Mouse (Mus musculus) right cerebral cortex, adult 18-20 months (tissue): ENCODE data around the gene Adgrb3.
"Not testable (repeated sequence)": the region's sequence is repeated elsewhere in the genome, so short reads cannot be mapped to it uniquely, and the experiment has no call there.

Experiments used
- DNase-seq: peaks from one replicate; pipeline ENCODE4 v3.0.0; 2022; ENCODE audit warnings: mixed read lengths

Gene Adgrb3

GRCm38 (mm10) chr1:25088010-25088719 is 741.3 kb downstream of the Adgrb3 start:
- no peak for DNase-seq

GRCm38 (mm10) chr1:25085616-25086372 is 743.7 kb downstream of the Adgrb3 start:
- peak; percentile 64 for DNase-seq

- peak; percentile 80 for DNase-seq
Observed at GRCm38 (mm10) chr1:25082377-25082776, 747.1 kb downstream of the Adgrb3 start.

- no peak for DNase-seq
Observed at GRCm38 (mm10) chr1:25081265-25081849, 748.1 kb downstream of the Adgrb3 start.

- DNase-seq: no peak
Observed at GRCm38 (mm10) chr1:25079395-25079794, 750.1 kb downstream of the Adgrb3 start.

GRCm38 (mm10) chr1:25075952-25076351 is 753.6 kb downstream of the Adgrb3 start:
- no peak for DNase-seq

- no peak for DNase-seq
Observed at GRCm38 (mm10) chr1:25063964-25064363, 765.5 kb downstream of the Adgrb3 start.

GRCm38 (mm10) chr1:25060935-25061334 is 768.6 kb downstream of the Adgrb3 start:
- peak; percentile 46 for DNase-seq

GRCm38 (mm10) chr1:25060191-25060590 is 769.3 kb downstream of the Adgrb3 start:
- DNase-seq: peak; percentile 66

GRCm38 (mm10) chr1:25057656-25058055 is 771.9 kb downstream of the Adgrb3 start:
- DNase-seq: no peak

- DNase-seq: no peak
Observed at GRCm38 (mm10) chr1:25057212-25057611, 772.3 kb downstream of the Adgrb3 start.

GRCm38 (mm10) chr1:25042091-25042490 is 787.4 kb downstream of the Adgrb3 start:
- DNase-seq: peak; percentile 70

GRCm38 (mm10) chr1:25034161-25034560 is 795.3 kb downstream of the Adgrb3 start:
- no peak for DNase-seq

- peak; percentile 47 for DNase-seq
Observed at GRCm38 (mm10) chr1:25033155-25034095, 796.1 kb downstream of the Adgrb3 start.

- DNase-seq: no peak
Observed at GRCm38 (mm10) chr1:25023156-25023555, 806.4 kb downstream of the Adgrb3 start.

- DNase-seq: not testable (repeated sequence)
Observed at GRCm38 (mm10) chr1:25017851-25018250, 811.7 kb downstream of the Adgrb3 start.
